Mouse (Mus musculus) testis, postnatal 14 days (tissue): ENCODE results near the gene Rsad1.

ENCODE experiments used
- DNase-seq: peaks from one replicate; pipeline ENCODE4 v3.0.0; 2021; ENCODE audit warnings: low spot score

Rsad1 gene

GRCm38 (mm10) chr11:94491035-94491748 lies 57.9 kb downstream of the Rsad1 start:
- peak; percentile 41 for DNase-seq
